Mouse (Mus musculus) cerebellum, postnatal 4 days (tissue): Measurements from ENCODE around the gene Nptxr.

Source experiments
- DNase-seq, 2 experiments: peaks; one replicate each; pipeline ENCODE4 v3.0.0; 2022; ENCODE audit warnings: low spot score in 2 of 2, mixed read lengths in 1 of 2

The Nptxr gene

DNA sequence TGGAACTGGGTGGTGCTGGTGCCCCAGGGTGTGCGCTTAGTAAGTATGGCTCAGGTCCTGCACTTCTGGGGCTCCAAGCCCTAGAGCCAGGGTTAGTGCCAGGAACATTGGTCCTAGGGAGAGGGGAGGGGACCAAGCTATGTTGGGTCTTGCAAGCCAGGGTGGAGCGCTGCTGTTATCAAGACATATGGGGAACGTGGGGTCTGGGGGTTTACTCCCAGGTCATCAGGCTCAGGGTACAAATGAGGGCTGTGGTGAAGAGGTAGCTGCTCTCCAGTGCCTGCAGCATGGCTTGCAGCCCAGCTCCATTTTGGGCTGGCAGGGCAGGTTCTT lies 51.2 kb downstream of the Nptxr start:
- no peak for DNase-seq

- peak; percentile 64 to 82 for DNase-seq
These were observed 51.7 kb downstream of the Nptxr start for GRCm38 (mm10) chr15:79752742-79753419.

- DNase-seq: no peak
These were observed 52.8 kb downstream of the Nptxr start for GRCm38 (mm10) chr15:79751772-79752171.

DNA sequence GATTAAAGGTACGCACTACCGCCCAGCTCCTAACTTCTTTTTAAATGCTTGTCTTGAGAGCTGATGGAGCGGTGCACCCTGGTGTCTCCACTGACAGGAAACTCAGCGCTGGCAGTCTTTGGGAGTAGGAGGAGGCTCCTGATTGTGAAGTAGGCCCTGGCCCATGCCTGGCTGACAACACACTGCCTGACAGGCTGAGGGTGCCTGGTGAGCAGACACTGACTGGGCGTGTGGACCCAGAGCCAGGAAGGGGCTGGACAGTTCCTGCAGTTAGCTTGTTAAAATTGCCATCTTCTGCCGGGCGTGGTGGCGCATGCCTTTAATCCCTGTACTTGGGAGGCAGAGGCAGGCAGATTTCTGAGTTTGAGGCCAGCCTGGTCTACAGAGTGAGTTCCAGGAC lies 54.3 kb downstream of the Nptxr start:
- DNase-seq: no peak

DNA sequence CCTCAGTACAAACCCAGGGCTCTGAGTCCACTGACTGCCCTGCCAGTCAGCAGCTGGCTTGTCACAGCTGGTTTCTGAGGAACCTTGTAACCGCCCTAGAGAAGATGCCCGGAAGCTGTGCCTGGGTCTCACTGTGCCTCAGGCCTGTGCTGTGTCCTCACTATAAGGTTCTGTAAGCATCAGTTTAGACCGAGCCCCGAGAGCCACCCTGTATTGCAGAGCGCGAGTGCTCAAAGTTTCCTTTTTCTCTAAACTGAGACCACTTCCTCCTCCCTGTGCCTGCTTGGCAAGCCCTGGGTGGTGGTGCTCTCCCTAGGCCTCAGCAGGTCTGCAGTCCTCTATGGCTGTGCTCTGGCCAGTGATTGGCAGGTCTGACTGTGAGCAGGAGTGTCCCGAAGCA lies 55.4 kb downstream of the Nptxr start:
- DNase-seq: no peak

DNA sequence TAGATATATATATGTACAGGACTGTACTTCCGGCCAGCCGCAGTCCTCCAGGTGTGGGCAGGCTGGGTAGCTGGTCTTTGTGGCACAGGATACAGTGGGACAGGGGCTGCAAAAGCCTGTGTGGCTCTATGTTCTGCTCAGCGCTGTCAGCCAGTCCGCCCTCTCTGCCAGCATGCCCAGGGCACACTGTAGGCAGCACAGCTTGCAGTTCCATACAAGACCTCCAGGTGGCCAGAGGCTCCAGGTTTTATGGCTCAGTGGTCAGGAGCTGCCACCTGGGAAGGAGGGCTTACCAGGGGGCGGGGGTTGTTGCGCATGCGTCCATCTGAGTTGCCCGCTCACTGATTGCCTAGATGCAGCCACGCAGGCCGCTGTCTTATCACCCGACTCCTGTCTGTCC lies 56.6 kb downstream of the Nptxr start:
- DNase-seq: peak in 1 of 2 experiments; percentile 48

DNA sequence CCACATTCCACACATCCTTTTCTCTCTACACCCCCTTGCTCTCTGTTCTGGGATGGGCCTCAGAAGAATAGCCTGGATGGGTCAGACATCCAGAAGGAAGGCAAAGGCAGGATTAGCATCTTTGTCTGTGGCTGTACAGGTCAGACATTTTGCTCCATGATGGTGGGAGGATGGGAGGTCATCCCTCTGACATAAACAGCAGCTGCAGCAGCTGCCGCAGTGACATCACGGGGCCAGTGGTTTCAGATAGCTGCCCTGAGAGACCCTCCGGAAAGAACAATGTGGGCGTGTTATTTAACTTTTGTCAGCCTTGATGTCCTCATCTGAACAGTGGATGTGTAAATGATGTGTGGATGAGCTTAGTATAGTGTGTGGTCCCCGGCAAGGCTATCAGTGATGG lies 58.7 kb downstream of the Nptxr start:
- DNase-seq: no peak

DNA sequence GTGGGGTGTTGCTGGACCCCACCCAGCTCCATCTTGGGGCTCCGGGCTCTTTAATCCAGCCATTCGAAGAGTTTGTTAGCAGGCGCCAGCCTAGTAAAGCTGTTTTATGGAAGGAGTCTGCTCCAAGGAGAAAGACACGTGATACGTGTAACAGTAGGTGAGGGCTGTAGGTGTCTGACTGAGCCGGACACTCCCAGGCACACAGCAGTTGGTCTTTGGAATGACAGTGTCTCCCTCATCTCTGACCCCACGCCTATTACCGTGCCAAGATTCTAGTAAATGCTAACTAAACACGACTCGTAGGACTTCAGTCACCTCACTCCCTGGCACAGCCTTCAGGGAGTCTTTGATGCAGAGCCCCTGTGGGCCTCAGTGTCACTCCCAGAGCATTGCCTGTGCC lies 59.3 kb downstream of the Nptxr start:
- no peak for DNase-seq

- no peak for DNase-seq
These were observed 59.8 kb downstream of the Nptxr start for GRCm38 (mm10) chr15:79744742-79745141.

DNA sequence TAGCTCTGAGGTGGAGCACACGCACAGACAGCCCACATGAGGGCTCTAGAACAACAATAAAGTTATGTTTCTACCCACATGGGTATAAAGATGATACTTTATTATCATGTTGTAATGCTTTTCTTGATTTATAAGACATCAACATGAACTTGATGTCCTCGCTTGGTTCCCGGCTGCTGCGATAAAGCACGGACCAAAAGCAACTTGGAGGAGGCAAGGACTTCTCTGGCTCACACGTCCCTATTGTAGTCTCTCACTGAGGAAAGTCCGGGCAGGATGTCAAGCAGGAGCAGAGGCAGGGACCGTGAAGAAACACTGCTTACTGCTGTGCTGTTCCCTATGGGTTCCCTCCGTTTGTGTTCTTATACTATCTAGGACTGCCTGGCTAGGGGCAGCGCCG lies 60.6 kb downstream of the Nptxr start:
- no peak for DNase-seq

DNA sequence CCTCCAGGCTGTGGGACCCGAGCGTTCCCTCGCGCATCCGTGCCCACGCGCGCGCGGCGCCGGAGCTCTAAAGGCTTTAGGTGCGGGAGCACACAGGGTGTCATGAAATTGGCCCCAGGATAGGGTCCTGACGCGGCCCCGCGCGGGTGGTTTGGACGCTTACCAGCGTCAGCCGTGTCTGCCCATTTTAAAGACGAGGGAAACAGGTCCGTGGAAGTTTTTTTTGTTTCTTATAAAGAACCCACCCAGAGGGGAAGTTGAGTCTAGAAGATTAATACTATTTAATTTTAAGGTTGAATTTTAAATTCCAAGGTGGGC lies 61.9 kb downstream of the Nptxr start:
- no peak for DNase-seq

- peak; percentile 78 to 93 for DNase-seq
These were observed 62.5 kb downstream of the Nptxr start, which contains the start of gene Sun2 for GRCm38 (mm10) chr15:79741921-79742705. Sun2 (minus strand) TSS chr15:79742536.

DNA sequence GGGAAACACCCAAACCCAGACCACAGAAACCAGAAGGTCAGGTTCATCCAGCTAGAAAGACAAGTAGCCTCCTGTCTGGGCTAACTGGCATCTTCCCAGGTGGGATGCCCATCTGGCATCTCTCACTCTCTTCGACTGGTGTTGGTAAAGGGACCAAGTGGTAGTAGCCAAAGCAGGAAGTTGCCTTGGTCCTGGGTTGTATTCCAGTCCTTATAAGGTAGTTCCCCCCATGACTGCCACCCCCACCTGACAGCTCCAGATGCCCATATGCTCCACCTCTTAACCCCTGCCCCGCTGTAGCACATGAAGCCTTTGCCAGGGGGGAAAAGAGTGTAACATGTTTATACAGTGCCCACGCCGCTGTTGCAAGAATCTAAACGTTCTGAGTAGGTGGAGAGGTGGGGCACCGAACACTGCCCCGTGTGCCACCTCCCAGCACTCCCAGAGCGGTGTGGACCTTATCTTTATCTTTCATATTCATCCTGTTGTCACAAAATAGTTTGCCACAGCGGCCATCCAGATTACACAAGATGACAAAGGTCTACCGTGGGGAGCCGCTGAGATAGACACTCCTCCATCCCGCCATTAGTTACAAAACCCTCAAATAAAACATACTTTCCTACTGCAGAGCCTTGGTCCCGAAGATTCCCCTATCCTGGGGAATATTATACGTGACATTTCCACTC lies 63.2 kb downstream of the Nptxr start:
- no peak for DNase-seq

GRCm38 (mm10) chr15:79740739-79741138 lies 63.8 kb downstream of the Nptxr start:
- no peak for DNase-seq
